Mouse (Mus musculus): ENCODE results near the gene B3gnt3.

DNA sequence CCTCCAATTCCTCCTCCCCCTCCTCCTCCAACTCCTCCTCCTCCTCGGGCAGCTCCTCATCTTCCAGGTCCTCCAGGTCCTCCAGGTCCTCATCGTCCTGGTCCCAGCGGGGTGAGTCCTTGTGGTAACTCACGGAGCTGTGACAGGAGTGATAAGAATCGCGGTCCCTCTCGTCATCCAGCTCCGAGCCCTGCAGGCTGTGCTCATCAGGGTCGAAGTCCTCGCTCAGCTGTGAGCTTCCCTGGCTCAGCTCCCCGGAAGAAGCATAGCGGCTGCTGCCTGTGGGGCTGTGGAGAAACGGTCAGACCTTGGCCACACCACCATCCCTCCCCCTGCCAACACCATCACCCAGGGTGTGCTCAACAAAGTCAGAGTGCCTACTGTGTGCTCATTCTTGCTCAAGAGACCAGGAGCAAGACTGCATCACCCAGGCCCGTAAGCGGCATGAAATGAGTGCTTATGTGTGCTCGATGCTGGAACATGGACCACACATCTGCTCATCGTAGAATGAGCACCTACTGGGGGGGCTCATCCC, 43.0 kb downstream of the B3gnt3 start:
- TF ChIP-seq POLR2A (IDR thresholded peaks at IDR 0.05; ENCODE audit: borderline replicate concordance, extremely low read depth, insufficient read depth, insufficient read length, poor library complexity, severe bottlenecking), result no peak
- no peak for TF ChIP-seq CTCF (IDR thresholded peaks at IDR 0.05; ENCODE audit: borderline replicate concordance, extremely low read depth, insufficient read depth, insufficient read length)

All from brain, embryonic 14.5 days (tissue).